Mouse (Mus musculus) thymus, adult 2 months (tissue): Measurements from ENCODE around the gene Krt32. TPM values are rescaled to one million over a fixed set of nuclear protein-coding genes. Genes with fewer than 3 reads are reported as not detected.

Source experiments
- DNase-seq: peaks from one replicate; pipeline ENCODE4 v3.0.0; 2021
- H3K27ac ChIP-seq: fragments of 200-500 bp; 2 replicates; pipeline ENCODE4 v1.5.1; 2012; ENCODE audit warnings: low read length, control low read depth; ENCODE audit not compliant: control insufficient read depth, insufficient read depth
- H3K27me3 ChIP-seq: fragments of 200-500 bp; 2 replicates; pipeline ENCODE4 v1.6.1; 2012; ENCODE audit warnings: mild to moderate bottlenecking, low read length, moderate library complexity, mixed read lengths; ENCODE audit not compliant: control insufficient read depth, insufficient read depth
- H3K36me3 ChIP-seq: fragments of 200-500 bp; 2 replicates; pipeline ENCODE4 v1.6.1; 2012; ENCODE audit warnings: mild to moderate bottlenecking, low read length, moderate library complexity; ENCODE audit not compliant: control insufficient read depth, insufficient read depth
- H3K4me1 ChIP-seq: fragments of 200-500 bp; replicated peaks from 2 replicates; pipeline ENCODE4 v1.6.1; 2012; ENCODE audit warnings: low read length; ENCODE audit not compliant: control insufficient read depth, insufficient read depth
- H3K4me3 ChIP-seq: fragments of 200-500 bp; 2 replicates; pipeline ENCODE4 v1.5.1; 2012; ENCODE audit warnings: mild to moderate bottlenecking, low read length, control low read depth, moderate library complexity; ENCODE audit not compliant: control insufficient read depth, insufficient read depth
- CTCF ChIP-seq: fragments of 200-500 bp; IDR thresholded peaks from 2 replicates; pipeline ENCODE4 v1.5.1; 2012; ENCODE audit warnings: mild to moderate bottlenecking, control low read depth, low read length, moderate library complexity, borderline replicate concordance; ENCODE audit not compliant: control insufficient read depth, poor library complexity, insufficient read depth; ENCODE audit errors: extremely low read depth
- POLR2A ChIP-seq: fragments of 200-500 bp; IDR thresholded peaks from 2 replicates; pipeline ENCODE4 v1.6.1; 2012; ENCODE audit warnings: mild to moderate bottlenecking, low read length, control low read depth, moderate library complexity; ENCODE audit not compliant: control insufficient read depth, poor library complexity, insufficient read depth; ENCODE audit errors: extremely low read depth
- WGBS: fragments of 180-500 bp; shearing (Covaris S2); methylation state at CpG from one replicate; pipeline ENCODE4 v1.1.7; 2018; 5-methylcytosine and 5-hydroxymethylcytosine counted together
- polyA plus RNA-seq: library from polyadenylated mRNA; depleted of rRNA; stranded (reverse); fragments of >200 nt; gene quantifications from 2 replicates; pipeline ENCODE4 v1.2.3, GENCODE M21; 2012; rRNA removed

Gene Krt32
- polyA plus RNA-seq, 1 experiment: 0.30 TPM

- no peak overlapping the region for H3K27ac ChIP-seq
These were observed 32.1 kb downstream of the Krt32 start for GRCm38 (mm10) chr11:100055686-100056655.

GRCm38 (mm10) chr11:100050451-100050850, 37.6 kb downstream of the Krt32 start, which contains the start of gene Krt31:
TSS of gene Krt31 (minus strand) at chr11:100050551.
- H3K4me3 ChIP-seq: no peak within 1 kb of the TSS
- H3K27me3 ChIP-seq: no peaks in the 10 kb centered on the region
- no peaks in the 10 kb centered on the region for H3K4me1 ChIP-seq
- no peak within 1 kb of the TSS for H3K27ac ChIP-seq
- H3K36me3 ChIP-seq: no peaks in the 10 kb centered on the region
- TF ChIP-seq POLR2A (no peak), CTCF (no peak)
- WGBS: 92% methylated on average over 3 of the region's 3 CpGs
- DNase-seq: no peak

More at GRCm38 (mm10) chr11:100055686-100056655, 32.1 kb downstream of the Krt32 start:
- no peaks in the 10 kb centered on the region for H3K36me3 ChIP-seq
- H3K4me3 ChIP-seq: no peak overlapping the region
- DNase-seq: no peak
- WGBS: 54% methylated on average over 9 of the region's 9 CpGs
- no peaks in the 10 kb centered on the region for H3K27me3 ChIP-seq
- no peaks in the 10 kb centered on the region for H3K4me1 ChIP-seq
- TF ChIP-seq POLR2A: no peak
- TF ChIP-seq CTCF: no peak

GRCm38 (mm10) chr11:100047193-100047592, 40.8 kb downstream of the Krt32 start:
- TF ChIP-seq CTCF (no peak), POLR2A (no peak)
- Histone ChIP-seq H3K4me1 (no peaks in the 10 kb centered on the region), H3K4me3 (no peak overlapping the region), H3K27me3 (no peaks in the 10 kb centered on the region), H3K36me3 (no peaks in the 10 kb centered on the region), H3K27ac (no peak overlapping the region)
- DNase-seq: no peak
- WGBS: 92% methylated on average over 2 of the region's 2 CpGs

- H3K27ac ChIP-seq: no peak overlapping the region
- no peak overlapping the region for H3K4me3 ChIP-seq
- no peaks in the 10 kb centered on the region for H3K4me1 ChIP-seq
- DNase-seq: no peak
- H3K36me3 ChIP-seq: no peaks in the 10 kb centered on the region
- TF ChIP-seq CTCF: no peak
- TF ChIP-seq POLR2A: no peak
- H3K27me3 ChIP-seq: no peaks in the 10 kb centered on the region
- 76% methylated on average over 6 of the region's 6 CpGs for WGBS
These were observed 41.6 kb downstream of the Krt32 start for GRCm38 (mm10) chr11:100046303-100046866.

- whole genome bisulfite sequencing: 92% methylated on average over 6 of the region's 6 CpGs
- H3K27ac ChIP-seq: no peak within 1 kb of the TSS
- no peak within 1 kb of the TSS for H3K4me3 ChIP-seq
- H3K27me3 ChIP-seq: no peaks in the 10 kb centered on the region
- no peak for DNase-seq
- no peaks in the 10 kb centered on the region for H3K36me3 ChIP-seq
- H3K4me1 ChIP-seq: no peaks in the 10 kb centered on the region
- TF ChIP-seq POLR2A: no peak
These were observed 46.6 kb downstream of the Krt32 start, which contains the start of gene Krt34 for GRCm38 (mm10) chr11:100041454-100041853. TSS of gene Krt34 (minus strand) at chr11:100041554.

Other genes with a start within 250 kb of the Krt32 start
- 0.28 TPM in 1 of 2 replicates, not detected in the other for gene Krtap4-16, start 236.6 kb downstream of the Krt32 start, polyA plus RNA-seq
- gene Gm11568, start 230.3 kb downstream of the Krt32 start, polyA plus RNA-seq: not detected in 2 replicates
- 0.31 TPM in 1 of 2 replicates, not detected in the other for gene Gm11559, start 223.8 kb downstream of the Krt32 start, polyA plus RNA-seq
- gene Krtap9-1, start 214.8 kb downstream of the Krt32 start, polyA plus RNA-seq: not detected in 2 replicates
- gene Gm11567, start 209.0 kb downstream of the Krt32 start, polyA plus RNA-seq: not detected in 2 replicates
- 0.13 TPM in 1 of 2 replicates, not detected in the other for gene Krtap31-1, start 180.3 kb downstream of the Krt32 start, polyA plus RNA-seq
- not detected in 2 replicates for gene Gm11565, start 173.5 kb downstream of the Krt32 start, polyA plus RNA-seq
- gene Krtap31-2, start 151.9 kb downstream of the Krt32 start, polyA plus RNA-seq: 0.11 TPM in 1 of 2 replicates, not detected in the other
- gene Krtap9-5, start 139.8 kb downstream of the Krt32 start, polyA plus RNA-seq: not detected in 2 replicates
- not detected in 2 replicates for gene Krtap29-1, start 109.2 kb downstream of the Krt32 start, polyA plus RNA-seq
- gene Krtap16-1, start 101.6 kb downstream of the Krt32 start, polyA plus RNA-seq: not detected in 2 replicates
- 0.31 and 0.43 TPM in 2 replicates for gene Krtap17-1, start 94.2 kb downstream of the Krt32 start, polyA plus RNA-seq
- gene Krt33a, start 72.0 kb downstream of the Krt32 start, polyA plus RNA-seq: 0.11 and 0.14 TPM in 2 replicates
- gene Krt33b, start 58.4 kb downstream of the Krt32 start, polyA plus RNA-seq: 0.44 TPM in 1 of 2 replicates, not detected in the other
- not detected in 2 replicates for gene Krt34, start 46.7 kb downstream of the Krt32 start, polyA plus RNA-seq
- gene Krt31, start 37.7 kb downstream of the Krt32 start, polyA plus RNA-seq: 0.15 and 0.23 TPM in 2 replicates
- 0.13 and 0.20 TPM in 2 replicates for gene Krt35, start 8.0 kb upstream of the Krt32 start, polyA plus RNA-seq
- 0.79 and 0.90 TPM in 2 replicates for gene Krt36, start 17.4 kb upstream of the Krt32 start, polyA plus RNA-seq
- gene Krt13, start 33.3 kb upstream of the Krt32 start, polyA plus RNA-seq: 0.92 and 0.98 TPM in 2 replicates
- gene Krt15, start 47.7 kb upstream of the Krt32 start, polyA plus RNA-seq: 0.85 and 1.1 TPM in 2 replicates
- 8.7 and 13.0 TPM in 2 replicates for gene Krt19, start 60.4 kb upstream of the Krt32 start, polyA plus RNA-seq
- 0.31 and 0.42 TPM in 2 replicates for gene Krt9, start 105.0 kb upstream of the Krt32 start, polyA plus RNA-seq
- 59.7 and 80.7 TPM in 2 replicates for gene Krt14, start 119.3 kb upstream of the Krt32 start, polyA plus RNA-seq
- 4.1 and 4.8 TPM in 2 replicates for gene Krt16, start 160.7 kb upstream of the Krt32 start, polyA plus RNA-seq
- gene Krt17, start 172.8 kb upstream of the Krt32 start, polyA plus RNA-seq: 238 and 276 TPM in 2 replicates
- gene Krt42, start 181.6 kb upstream of the Krt32 start, polyA plus RNA-seq: 0.31 and 0.97 TPM in 2 replicates
- gene Eif1, start 231.7 kb upstream of the Krt32 start, polyA plus RNA-seq: 117 and 131 TPM in 2 replicates
- gene Gast, start 246.2 kb upstream of the Krt32 start, polyA plus RNA-seq: 2.0 and 2.4 TPM in 2 replicates